Mouse (Mus musculus): ENCODE measurements around the gene Slc35e3. TPM values are rescaled to one million over a fixed set of nuclear protein-coding genes. Genes with fewer than 3 reads are reported as not detected.
"Not testable (repeated sequence)": the region's sequence is repeated elsewhere in the genome, so short reads cannot be mapped to it uniquely, and the experiment has no call there.

Gene Slc35e3
- polyA plus RNA-seq, 1 experiment from 2014 or later: 34.1 TPM

DNA sequence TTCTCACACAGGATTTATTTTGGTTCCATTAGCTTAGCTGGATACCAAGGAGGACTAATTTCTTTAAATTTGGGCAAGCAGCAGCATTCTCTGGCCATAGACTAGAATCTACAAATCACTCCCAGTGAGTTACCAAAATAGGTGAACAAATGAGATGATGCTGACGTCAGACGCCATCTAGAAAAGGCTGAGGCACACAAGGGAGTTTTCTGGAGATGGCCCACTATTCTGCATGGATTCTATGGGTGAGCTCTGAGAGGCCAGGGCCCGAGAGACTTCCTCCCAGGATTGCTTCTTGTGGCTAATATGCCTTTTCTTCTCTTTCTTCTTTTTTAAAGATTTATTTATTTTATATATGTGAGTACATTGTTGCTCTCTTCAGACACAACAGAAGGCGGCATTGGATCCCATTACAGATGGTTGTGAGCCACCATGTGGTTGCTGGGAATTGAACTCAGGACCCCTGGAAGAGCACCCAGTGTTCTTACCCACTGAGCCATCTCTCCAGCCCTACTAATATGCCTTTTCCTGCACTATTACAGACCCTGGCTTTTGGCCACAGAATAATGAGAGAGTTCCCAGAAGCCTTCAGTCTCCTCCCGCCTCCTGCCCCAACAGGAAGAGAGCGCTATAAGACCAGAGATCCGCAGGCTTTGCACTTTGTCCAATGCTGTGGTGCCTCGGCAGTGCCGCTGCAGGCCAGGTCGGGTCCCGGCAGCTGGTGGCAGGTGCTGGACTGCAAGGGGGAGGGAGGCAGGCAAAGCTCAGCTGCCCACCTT, 19.1 kb upstream of the Slc35e3 start:
- 94% methylated on average over 11 of the region's 11 CpGs for WGBS
- ATAC-seq (ENCODE audit: low FRiP score): no peak

DNA sequence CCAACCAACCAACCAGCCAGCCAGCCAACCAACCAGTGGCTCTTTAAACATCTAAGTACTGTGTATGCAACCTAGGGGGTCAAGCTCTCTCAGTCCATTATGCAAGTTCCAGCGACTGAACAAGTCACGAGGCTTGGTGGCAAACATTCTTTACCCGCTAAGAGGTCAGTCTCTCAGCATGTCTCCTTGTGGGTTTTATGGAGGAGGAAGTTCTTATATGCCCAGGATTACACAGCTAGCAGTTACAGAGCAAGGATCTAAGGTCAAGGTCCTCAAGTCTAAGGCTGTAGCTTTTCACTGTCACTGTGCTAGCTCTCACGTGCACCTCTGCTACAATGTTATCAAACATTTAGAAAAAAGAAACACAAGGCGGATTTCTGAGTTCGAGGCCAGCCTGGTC, 18.4 kb upstream of the Slc35e3 start:
- no peaks in the 10 kb centered on the region for H3K4me1 ChIP-seq
- no peaks in the 10 kb centered on the region for H3K27me3 ChIP-seq
- no peak for ATAC-seq (ENCODE audit: low FRiP score)
- no peak overlapping the region for H3K9ac ChIP-seq
- 96% methylated on average over 6 of the region's 6 CpGs for WGBS
- no peaks in the 10 kb centered on the region for H3K9me3 ChIP-seq
- H3K4me3 ChIP-seq (replicated peaks): no peak overlapping the region
- H3K36me3 ChIP-seq (replicated peaks): peaks cover 85% of the 10 kb centered on the region
- H3K27ac ChIP-seq: no peak overlapping the region
- no peak overlapping the region for H3K4me2 ChIP-seq

More for the DNA sequence above, 19.1 kb upstream of the Slc35e3 start:
- no peak overlapping the region for H3K4me2 ChIP-seq
- peaks cover 85% of the 10 kb centered on the region for H3K36me3 ChIP-seq (replicated peaks)
- H3K27ac ChIP-seq: no peak overlapping the region
- H3K4me1 ChIP-seq: no peaks in the 10 kb centered on the region
- H3K27me3 ChIP-seq: no peaks in the 10 kb centered on the region
- no peaks in the 10 kb centered on the region for H3K9me3 ChIP-seq
- no peak overlapping the region for H3K4me3 ChIP-seq (replicated peaks)
- no peak overlapping the region for H3K9ac ChIP-seq

DNA sequence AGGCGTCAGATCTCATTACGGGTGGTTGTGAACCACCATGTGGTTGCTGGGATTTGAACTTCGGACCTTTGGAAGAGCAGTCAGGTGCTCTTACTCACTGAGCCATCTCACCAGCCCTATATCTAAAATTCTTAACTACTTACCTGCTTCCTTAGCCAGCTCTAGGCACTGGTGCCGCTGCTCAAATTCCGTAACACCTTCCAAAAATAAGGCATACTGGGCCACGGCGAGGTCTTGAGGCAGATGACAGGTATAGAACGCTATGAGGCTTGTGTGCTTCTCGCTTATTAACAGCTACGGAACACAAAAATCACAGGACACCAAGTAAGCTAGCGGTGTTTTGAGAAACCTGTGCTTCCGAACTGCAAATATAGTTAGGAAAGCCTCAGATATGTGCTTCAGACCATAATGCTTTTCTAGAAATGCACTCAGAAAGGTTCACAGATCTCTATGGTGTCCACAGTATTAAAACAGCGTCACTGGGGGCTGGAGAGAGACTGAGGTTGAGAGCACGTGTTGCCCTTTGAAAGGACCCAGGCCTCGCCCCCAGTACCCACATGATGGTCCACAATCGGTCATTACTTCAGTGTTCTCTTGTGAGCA, 17.5 kb upstream of the Slc35e3 start:
- Histone ChIP-seq H3K9ac (no peak overlapping the region), H3K27ac (no peak overlapping the region), H3K9me3 (no peaks in the 10 kb centered on the region), H3K27me3 (no peaks in the 10 kb centered on the region), H3K36me3 (replicated peaks) (peaks cover 90% of the 10 kb centered on the region), H3K4me3 (replicated peaks) (no peak overlapping the region), H3K4me2 (no peak overlapping the region), H3K4me1 (no peaks in the 10 kb centered on the region)
- 97% methylated on average over 16 of the region's 16 CpGs for whole genome bisulfite sequencing
- no peak for ATAC-seq (ENCODE audit: low FRiP score)

DNA sequence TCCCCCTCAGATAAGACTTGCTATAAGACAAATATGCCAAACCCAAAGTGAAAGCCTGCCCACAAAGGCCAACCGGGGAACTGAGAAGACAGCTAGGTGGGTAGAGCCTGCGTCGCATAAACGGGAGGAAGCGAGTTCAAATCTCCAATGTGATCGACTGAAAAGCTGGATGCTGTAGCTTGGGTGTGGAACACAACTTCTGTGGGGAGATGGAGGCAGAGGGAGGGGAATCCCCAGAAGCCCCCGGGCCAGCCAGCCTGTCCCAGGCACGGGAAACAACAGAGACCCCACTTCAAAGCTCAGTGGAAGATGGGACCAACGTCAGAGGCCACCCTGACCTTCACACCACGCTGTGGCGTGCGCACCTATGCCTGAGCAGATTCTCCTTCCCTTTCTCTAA, 16.8 kb upstream of the Slc35e3 start:
- 95% methylated on average over 12 of the region's 12 CpGs for WGBS
- Histone ChIP-seq H3K4me2 (no peak overlapping the region), H3K4me1 (no peaks in the 10 kb centered on the region), H3K4me3 (replicated peaks) (no peak overlapping the region), H3K27me3 (no peaks in the 10 kb centered on the region), H3K36me3 (replicated peaks) (peaks cover 90% of the 10 kb centered on the region), H3K9me3 (no peaks in the 10 kb centered on the region), H3K27ac (no peak overlapping the region), H3K9ac (no peak overlapping the region)
- ATAC-seq (ENCODE audit: low FRiP score): no peak

DNA sequence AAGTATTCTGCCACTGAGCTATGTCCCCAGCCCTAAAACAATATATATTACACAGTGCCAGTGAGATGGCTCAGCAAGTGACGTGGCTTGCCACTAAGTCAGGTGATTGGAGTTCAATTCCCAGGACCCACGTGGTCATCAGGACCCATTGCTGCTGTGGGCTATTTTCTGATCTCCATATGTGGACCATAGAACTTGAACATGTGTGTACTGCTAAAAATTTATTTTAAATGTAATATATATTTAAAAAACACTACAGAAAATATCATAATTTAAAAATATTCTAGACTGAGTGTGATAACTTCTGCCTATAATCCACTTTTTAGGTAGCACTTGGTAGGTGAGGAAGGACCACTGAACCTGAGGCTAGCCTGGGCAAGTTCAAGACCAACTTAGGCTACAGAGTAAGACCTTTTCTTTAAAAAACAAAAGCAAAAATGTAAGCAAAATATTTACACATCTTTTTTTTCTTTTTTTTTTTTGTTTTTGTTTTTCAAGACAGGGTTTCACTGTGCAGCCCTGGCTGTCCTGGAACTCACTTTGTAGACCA, 16.2 kb upstream of the Slc35e3 start:
- Histone ChIP-seq H3K9ac (no peak overlapping the region), H3K4me2 (no peak overlapping the region), H3K27me3 (no peaks in the 10 kb centered on the region), H3K36me3 (replicated peaks) (peaks cover 92% of the 10 kb centered on the region), H3K9me3 (no peaks in the 10 kb centered on the region), H3K4me3 (replicated peaks) (no peak overlapping the region), H3K27ac (no peak overlapping the region), H3K4me1 (no peaks in the 10 kb centered on the region)
- WGBS: 93% methylated on average over 2 of the region's 2 CpGs
- ATAC-seq (ENCODE audit: low FRiP score): no peak

DNA sequence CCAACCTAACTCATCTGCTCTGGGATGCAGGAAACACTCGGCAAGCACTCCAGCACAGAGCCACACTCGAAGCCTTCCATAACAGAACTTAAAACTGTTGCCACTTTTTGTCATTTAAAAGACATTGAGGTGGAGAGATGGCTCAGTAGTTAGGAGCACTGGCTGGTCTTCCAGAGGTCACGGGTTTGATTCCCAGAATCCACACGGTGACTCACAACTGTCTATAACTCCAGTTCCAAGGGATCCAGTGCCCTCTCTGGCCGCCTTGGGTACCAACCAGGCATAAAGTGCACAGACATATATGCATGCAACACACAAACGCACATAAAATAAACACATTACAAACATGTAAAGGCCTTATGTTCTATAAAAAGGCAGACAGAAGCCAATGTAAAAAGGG, 15.4 kb upstream of the Slc35e3 start:
- H3K9me3 ChIP-seq: no peaks in the 10 kb centered on the region
- 91% methylated on average over 6 of the region's 6 CpGs for WGBS

DNA sequence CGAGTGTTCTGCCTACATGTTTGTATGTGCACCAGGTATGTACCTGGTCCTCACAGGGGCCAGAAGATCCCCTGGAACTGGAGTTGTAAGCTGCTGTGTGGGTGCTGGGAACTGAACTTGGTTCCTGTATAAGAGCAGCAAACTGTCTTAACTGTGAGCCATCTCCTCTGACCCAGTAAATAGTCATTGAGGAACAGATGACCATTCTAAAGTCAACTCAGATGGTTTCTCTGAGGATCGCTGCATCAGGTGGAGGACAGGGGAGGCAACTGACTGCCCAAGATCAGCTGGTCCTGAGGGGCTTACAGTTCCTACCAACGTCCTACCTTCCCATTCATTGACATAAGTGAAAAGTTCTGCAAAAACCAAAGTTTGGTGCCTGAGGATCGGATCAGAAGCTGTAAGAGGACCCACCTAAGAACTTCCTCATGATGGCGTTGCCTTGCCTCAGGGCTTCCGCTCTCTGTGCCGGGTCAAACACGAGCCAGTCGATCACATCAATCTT, 14.7 kb upstream of the Slc35e3 start:
- H3K4me3 ChIP-seq (replicated peaks): no peak overlapping the region
- H3K9me3 ChIP-seq: no peaks in the 10 kb centered on the region
- no peaks in the 10 kb centered on the region for H3K4me1 ChIP-seq
- no peak overlapping the region for H3K4me2 ChIP-seq
- H3K27ac ChIP-seq: no peak overlapping the region
- ATAC-seq (ENCODE audit: low FRiP score): no peak
- no peak overlapping the region for H3K9ac ChIP-seq
- 94% methylated on average over 9 of the region's 9 CpGs for WGBS
- peaks cover 95% of the 10 kb centered on the region for H3K36me3 ChIP-seq (replicated peaks)
- H3K27me3 ChIP-seq: no peaks in the 10 kb centered on the region

More for the DNA sequence above, 15.4 kb upstream of the Slc35e3 start:
- Histone ChIP-seq H3K4me2 (no peak overlapping the region), H3K27ac (no peak overlapping the region), H3K4me1 (no peaks in the 10 kb centered on the region), H3K9ac (no peak overlapping the region), H3K4me3 (replicated peaks) (no peak overlapping the region), H3K36me3 (replicated peaks) (peaks cover 95% of the 10 kb centered on the region), H3K27me3 (no peaks in the 10 kb centered on the region)
- ATAC-seq (ENCODE audit: low FRiP score): no peak

DNA sequence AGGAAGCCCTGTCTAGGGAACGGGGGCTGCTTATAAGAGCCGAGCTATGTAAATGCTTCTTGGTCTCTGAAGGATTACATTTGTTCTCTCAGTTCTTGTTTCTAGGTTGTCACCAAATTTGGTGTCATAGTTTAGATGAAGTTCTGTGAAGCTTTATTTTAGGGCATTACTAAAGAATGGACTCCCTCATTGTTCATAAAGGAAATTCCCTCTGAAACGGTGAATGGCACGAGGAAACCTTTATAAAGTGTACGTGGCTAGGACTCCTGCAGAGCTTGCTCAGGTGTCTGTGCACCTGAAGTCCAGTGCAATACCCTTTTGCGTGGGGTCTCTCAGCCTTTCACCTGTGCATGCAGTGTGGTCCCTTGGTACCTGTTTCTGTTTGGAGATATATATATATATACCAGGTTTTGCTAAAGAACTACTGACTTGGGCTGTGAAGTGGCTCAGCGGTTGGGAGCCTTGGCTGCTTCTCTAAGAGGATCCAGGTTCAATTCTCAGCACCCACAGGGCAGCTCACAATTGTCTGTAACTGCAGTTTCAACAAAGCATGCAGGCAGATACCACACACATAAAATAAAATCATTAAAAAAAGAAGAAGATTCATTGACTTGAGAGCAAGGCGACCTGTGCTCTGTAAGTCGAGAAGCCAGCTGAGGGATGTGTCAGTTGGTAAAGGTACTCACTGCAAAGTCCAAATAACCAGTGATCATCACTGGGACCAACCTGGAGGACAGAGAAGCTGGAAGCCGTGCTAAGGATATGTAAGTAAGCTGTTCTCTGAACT, 13.9 kb upstream of the Slc35e3 start:
- Histone ChIP-seq H3K4me1 (no peaks in the 10 kb centered on the region), H3K9me3 (no peaks in the 10 kb centered on the region), H3K36me3 (replicated peaks) (peaks cover 95% of the 10 kb centered on the region), H3K4me3 (replicated peaks) (no peak overlapping the region), H3K9ac (no peak overlapping the region), H3K27ac (no peak overlapping the region), H3K27me3 (no peaks in the 10 kb centered on the region), H3K4me2 (no peak overlapping the region)
- WGBS: 94% methylated on average over 10 of the region's 10 CpGs
- no peak for ATAC-seq (ENCODE audit: low FRiP score)

DNA sequence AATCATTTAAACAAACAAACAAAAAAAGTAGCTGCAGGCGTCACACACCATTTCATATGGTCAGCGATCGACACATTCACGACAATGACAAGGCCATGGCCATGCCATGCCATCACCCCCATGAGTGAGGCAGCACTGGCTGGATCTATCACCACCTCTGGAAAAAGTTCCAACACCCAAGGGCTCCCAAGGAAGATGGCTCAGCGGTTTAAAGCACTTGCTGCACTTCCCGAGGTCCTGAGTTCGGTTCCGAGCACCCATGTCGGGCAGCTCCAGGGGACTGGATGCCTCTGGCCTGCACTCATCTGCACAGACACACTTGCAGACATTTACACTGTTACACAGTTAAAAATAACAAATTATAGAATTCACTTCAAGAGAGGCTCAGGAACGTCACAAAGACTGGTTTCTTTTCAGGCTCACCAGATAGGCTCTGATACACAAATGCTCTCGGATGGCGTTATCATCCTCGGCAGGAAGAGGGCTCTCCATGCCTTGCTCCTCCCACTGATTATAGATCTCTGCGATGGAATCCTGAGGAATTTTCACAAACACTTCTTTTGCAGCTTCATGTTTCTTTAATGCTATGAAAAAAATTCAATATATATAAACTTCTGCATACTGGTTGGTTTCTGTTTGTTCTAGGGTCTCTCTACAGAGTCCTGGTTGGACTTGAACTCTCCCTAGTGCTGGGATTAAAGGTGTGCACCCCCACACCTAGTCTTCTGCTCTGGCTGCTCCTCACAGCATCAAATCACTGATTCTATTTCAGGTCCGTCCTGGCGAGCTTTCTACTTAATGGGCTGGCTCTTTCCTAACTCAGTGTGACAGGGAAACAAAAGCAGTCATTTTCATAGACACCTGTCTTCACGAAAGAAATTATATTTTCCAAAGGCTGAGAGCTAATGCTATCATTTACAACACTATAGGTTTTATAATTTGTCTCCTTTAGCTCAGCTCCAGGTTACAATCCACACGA, 12.9 kb upstream of the Slc35e3 start:
- 91% methylated on average over 18 of the region's 18 CpGs for WGBS
- H3K36me3 ChIP-seq (replicated peaks): peaks cover 95% of the 10 kb centered on the region
- no peaks in the 10 kb centered on the region for H3K4me1 ChIP-seq
- no peaks in the 10 kb centered on the region for H3K27me3 ChIP-seq
- no peak overlapping the region for H3K27ac ChIP-seq
- H3K4me2 ChIP-seq: no peak overlapping the region
- H3K9me3 ChIP-seq: no peaks in the 10 kb centered on the region
- H3K4me3 ChIP-seq (replicated peaks): no peak overlapping the region
- no peak for ATAC-seq (ENCODE audit: low FRiP score)
- no peak overlapping the region for H3K9ac ChIP-seq

DNA sequence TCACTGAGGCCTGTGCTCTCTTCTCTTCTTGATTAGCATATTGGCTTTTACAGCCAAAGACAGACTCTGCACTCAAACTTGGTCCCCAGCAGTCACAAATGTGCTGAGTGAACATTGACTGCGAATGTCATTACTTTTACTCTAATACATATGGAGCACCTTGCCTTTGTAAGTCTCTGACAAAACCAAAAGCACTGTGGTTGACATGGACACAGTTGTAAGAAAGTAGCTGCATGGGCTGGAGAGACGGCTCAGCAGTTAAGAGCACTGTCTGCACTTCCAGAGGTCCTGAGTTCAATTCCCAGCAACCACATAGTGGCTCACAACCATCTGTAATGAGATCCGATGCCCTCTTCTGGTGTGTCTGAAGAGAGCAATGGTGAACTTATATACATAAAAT, 12.2 kb upstream of the Slc35e3 start:
- not testable (repeated sequence) for H3K4me1 ChIP-seq; H3K4me2 ChIP-seq; H3K9me3 ChIP-seq; H3K9ac ChIP-seq; H3K27me3 ChIP-seq; H3K27ac ChIP-seq; ATAC-seq (ENCODE audit: low FRiP score); H3K4me3 ChIP-seq (replicated peaks)
- H3K36me3 ChIP-seq (replicated peaks): peaks cover 91% of the 10 kb centered on the region
- WGBS: 94% methylated on average over 3 of the region's 3 CpGs

DNA sequence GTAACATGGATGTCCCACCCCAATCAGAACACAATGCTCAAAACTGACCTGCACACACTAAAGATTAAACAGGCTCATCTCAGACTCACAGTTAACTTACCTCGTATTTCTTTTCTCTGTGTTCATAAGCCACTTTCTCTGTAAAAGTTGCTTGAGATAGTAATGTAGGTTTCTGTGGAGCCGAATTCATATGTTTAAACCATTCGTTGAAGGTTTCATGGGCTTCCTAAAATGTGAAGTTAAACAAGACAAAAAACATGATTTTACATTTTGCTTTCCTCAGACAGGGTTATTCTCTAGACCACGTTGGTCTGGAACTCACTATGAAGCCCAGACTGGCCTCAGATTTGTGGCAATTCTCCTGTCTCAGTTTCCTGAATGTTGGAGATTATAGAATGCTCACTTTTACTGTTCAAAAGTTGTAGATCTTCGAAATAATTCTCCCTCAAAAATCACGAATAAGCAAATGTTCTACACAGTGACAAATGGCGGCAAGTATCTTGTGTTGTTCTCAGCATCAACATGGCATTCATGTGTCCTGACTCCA, 11.7 kb upstream of the Slc35e3 start:
- H3K4me1 ChIP-seq: no peaks in the 10 kb centered on the region
- WGBS: 93% methylated on average over 7 of the region's 7 CpGs
- H3K27me3 ChIP-seq: no peaks in the 10 kb centered on the region
- no peak overlapping the region for H3K27ac ChIP-seq
- H3K9ac ChIP-seq: no peak overlapping the region
- no peak for ATAC-seq (ENCODE audit: low FRiP score)
- no peaks in the 10 kb centered on the region for H3K9me3 ChIP-seq
- H3K4me2 ChIP-seq: no peak overlapping the region
- H3K36me3 ChIP-seq (replicated peaks): peaks cover 88% of the 10 kb centered on the region
- H3K4me3 ChIP-seq (replicated peaks): no peak overlapping the region
